Mouse (Mus musculus) forebrain, embryonic 11.5 days (tissue): ENCODE measurements at regions not wholly inside any gene's neighbourhood (a gene's known extent, or its start where the extent isn't known, plus 50 kb on each side); places are given as distances from the start of the nearest gene placed in this dataset.

Experiments used
- ATAC-seq: fragments of 200-750 bp; cut with Nextera tagmentation; replicated peaks from 2 replicates; pipeline ENCODE4 v1.8.0; 2017; ENCODE audit warnings: moderate TSS enrichment; ENCODE audit not compliant: low FRiP score
- DNase-seq: peaks from one replicate; pipeline ENCODE4 v3.0.0-alpha.2; 2017; ENCODE audit warnings: low spot score
- H3K27ac ChIP-seq: fragments of 300-500 bp; sonication (generic); 2 replicates; pipeline ENCODE4 v1.5.1; 2014; ENCODE audit warnings: low read depth, low read length
- H3K27me3 ChIP-seq: fragments of 300-500 bp; sonication (generic); 2 replicates; pipeline ENCODE4 v1.6.1; 2014; ENCODE audit warnings: mild to moderate bottlenecking, low read length, mixed read lengths; ENCODE audit not compliant: control insufficient read depth, insufficient read depth
- H3K36me3 ChIP-seq: fragments of 300-500 bp; sonication (generic); 2 replicates; pipeline ENCODE4 v1.6.1; 2014; ENCODE audit warnings: mild to moderate bottlenecking, low read length, moderate library complexity, mixed read lengths; ENCODE audit not compliant: control insufficient read depth, insufficient read depth
- H3K4me1 ChIP-seq: fragments of 300-500 bp; sonication (generic); replicated peaks from 2 replicates; pipeline ENCODE4 v1.6.1; 2014; ENCODE audit warnings: low read length, mixed read lengths; ENCODE audit not compliant: control insufficient read depth, insufficient read depth
- H3K4me2 ChIP-seq: fragments of 300-500 bp; sonication (generic); 2 replicates; pipeline ENCODE4 v1.6.1; 2014; ENCODE audit warnings: low read depth, mild to moderate bottlenecking, low read length, moderate library complexity, mixed read lengths; ENCODE audit not compliant: severe bottlenecking
- H3K4me3 ChIP-seq: fragments of 300-500 bp; sonication (generic); 2 replicates; pipeline ENCODE4 v1.5.1; 2014; ENCODE audit warnings: low read depth, low read length
- H3K9ac ChIP-seq: fragments of 300-500 bp; sonication (generic); 2 replicates; pipeline ENCODE4 v1.6.1; 2014; ENCODE audit warnings: low read length
- H3K9me3 ChIP-seq: fragments of 300-500 bp; sonication (generic); 2 replicates; pipeline ENCODE4 v1.6.1; 2016; ENCODE audit warnings: low read length, mixed read lengths; ENCODE audit not compliant: control insufficient read depth
- WGBS: fragments of 180-500 bp; shearing (Covaris S2); extraction: QIAGEN DNeasy Blood & Tissue Kit; methylation state at CpG from one replicate; pipeline ENCODE4 v1.1.7; 2014; 5-methylcytosine and 5-hydroxymethylcytosine counted together

DNA sequence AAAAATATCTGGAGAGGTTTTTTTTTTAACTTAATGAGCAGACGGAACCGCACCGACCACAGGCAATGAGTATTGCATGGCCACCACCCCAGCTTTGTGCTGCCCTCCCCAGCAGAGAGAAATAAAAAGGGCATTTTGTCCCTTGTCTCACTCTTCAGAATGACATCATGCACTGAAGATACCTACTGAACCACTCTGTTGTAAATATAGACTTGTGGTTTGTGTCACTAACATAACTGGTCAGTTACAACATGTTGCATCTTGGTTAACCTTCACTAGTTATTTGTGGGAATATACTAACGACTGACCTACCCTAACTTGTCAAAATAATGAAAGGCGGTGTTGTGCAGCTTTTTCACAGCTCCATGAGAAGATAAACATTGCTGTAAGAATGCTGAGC, 537.5 kb downstream of the Nfib start:
- Histone ChIP-seq H3K36me3 (no peaks in the 10 kb centered on the region), H3K4me1 (no peaks in the 10 kb centered on the region), H3K9ac (no peak overlapping the region), H3K9me3 (no peaks in the 10 kb centered on the region), H3K27ac (no peak overlapping the region), H3K27me3 (no peaks in the 10 kb centered on the region), H3K4me3 (no peak overlapping the region), H3K4me2 (no peak overlapping the region)
- whole genome bisulfite sequencing = 88% methylated on average over 5 of the region's 5 CpGs
- ATAC-seq (no peak), DNase-seq (no peak)

DNA sequence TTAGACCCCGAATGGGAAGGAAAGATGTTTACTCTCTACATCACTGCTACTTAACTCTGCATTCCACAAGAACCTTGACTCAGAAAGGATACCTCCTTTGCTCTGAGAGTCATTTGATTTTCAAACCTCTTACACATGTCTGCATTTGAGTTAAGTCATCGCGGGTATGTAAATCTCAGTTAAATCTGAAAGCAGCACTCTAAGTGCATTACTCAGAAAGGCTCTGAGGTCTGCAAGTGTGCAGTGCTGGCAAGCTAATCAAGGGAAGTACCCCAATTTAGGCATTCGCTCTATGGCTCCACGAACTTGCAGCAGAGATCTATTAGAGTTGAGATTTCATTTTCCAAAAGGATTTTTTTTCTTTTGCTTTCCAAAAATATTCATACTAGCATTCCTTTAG, 538.2 kb downstream of the Nfib start:
- H3K27ac ChIP-seq = no peak overlapping the region
- no peak overlapping the region for H3K9ac ChIP-seq
- H3K4me2 ChIP-seq = no peak overlapping the region
- DNase-seq = no peak
- H3K4me1 ChIP-seq = no peaks in the 10 kb centered on the region
- WGBS = 72% methylated on average over 5 of the region's 5 CpGs
- no peaks in the 10 kb centered on the region for H3K36me3 ChIP-seq
- no peak for ATAC-seq
- H3K27me3 ChIP-seq = no peaks in the 10 kb centered on the region
- H3K9me3 ChIP-seq = no peaks in the 10 kb centered on the region
- H3K4me3 ChIP-seq = no peak overlapping the region

DNA sequence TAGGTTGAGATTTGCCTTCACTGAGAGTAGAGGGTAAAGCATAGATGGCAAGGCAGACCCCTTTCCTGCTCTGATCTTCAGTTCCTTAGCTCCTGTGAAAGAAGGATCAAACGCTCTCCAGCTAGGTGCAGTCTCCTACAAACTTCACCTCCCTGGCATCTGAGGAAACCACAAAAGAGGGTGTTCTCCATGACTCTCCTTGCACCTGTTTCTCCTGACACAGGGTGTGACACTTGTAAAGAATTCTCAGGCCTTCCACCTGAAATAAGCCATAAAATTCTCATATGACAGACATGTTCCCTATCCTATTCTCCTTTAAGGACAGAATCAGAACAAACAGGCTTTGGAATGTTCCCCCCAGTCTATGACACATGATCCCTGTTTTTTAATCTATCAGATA, 538.7 kb downstream of the Nfib start:
- Histone ChIP-seq H3K27ac (no peak overlapping the region), H3K36me3 (no peaks in the 10 kb centered on the region), H3K4me3 (no peak overlapping the region), H3K4me2 (no peak overlapping the region), H3K27me3 (no peaks in the 10 kb centered on the region), H3K4me1 (no peaks in the 10 kb centered on the region), H3K9me3 (no peaks in the 10 kb centered on the region), H3K9ac (no peak overlapping the region)
- ATAC-seq = no peak
- 100% methylated on average over 1 of the region's 1 CpGs for WGBS
- DNase-seq = no peak

DNA sequence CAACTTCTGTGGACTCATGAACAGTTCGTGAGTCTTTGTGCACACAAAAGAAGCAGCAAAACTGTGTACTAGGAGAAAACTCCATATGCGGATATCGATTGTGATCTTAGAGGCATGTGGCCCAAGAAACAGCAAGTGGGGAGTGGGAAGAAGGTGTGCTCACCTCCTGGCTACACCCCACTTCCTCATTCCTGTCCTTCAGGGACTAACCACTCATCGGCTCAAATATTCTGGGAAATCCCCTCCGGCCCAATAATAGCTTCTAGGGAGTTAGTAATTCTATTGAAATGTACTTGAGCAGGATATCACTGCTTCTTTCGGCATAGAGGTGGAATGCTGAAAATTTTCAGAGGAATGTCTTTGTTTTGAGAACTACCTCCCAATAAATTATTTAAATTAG, 539.5 kb downstream of the Nfib start:
- H3K4me1 ChIP-seq = no peaks in the 10 kb centered on the region
- ATAC-seq = no peak
- H3K36me3 ChIP-seq = no peaks in the 10 kb centered on the region
- H3K4me3 ChIP-seq = no peak overlapping the region
- DNase-seq = no peak
- WGBS = 91% methylated on average over 6 of the region's 6 CpGs
- no peak overlapping the region for H3K9ac ChIP-seq
- H3K4me2 ChIP-seq = no peak overlapping the region
- H3K27me3 ChIP-seq = no peaks in the 10 kb centered on the region
- H3K9me3 ChIP-seq = no peaks in the 10 kb centered on the region
- no peak overlapping the region for H3K27ac ChIP-seq

DNA sequence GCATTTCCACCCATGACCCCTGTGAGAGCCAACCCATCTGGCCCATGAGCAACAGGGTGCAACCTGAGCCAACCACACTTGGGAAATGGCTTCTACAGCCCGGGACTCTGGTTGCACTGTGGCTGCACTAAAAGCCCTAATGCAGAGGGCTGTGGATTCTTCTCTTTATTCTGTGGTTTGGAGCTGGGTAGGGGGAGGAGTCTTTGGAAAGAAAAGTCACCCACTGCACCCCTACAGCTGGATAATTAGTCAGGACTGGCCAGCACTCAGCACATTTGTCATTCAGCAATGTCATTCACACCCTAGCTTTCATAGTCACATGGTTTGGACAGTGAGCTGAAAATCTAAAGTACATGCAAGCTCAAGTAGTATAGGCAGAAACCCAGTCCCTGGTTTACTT, 541.5 kb downstream of the Nfib start:
- ATAC-seq = no peak
- no peaks in the 10 kb centered on the region for H3K4me1 ChIP-seq
- H3K4me2 ChIP-seq = no peak overlapping the region
- no peaks in the 10 kb centered on the region for H3K9me3 ChIP-seq
- 60% methylated on average over 1 of the region's 1 CpGs for WGBS
- H3K27ac ChIP-seq = no peak overlapping the region
- H3K27me3 ChIP-seq = no peaks in the 10 kb centered on the region
- no peaks in the 10 kb centered on the region for H3K36me3 ChIP-seq
- H3K4me3 ChIP-seq = no peak overlapping the region
- DNase-seq = no peak
- no peak overlapping the region for H3K9ac ChIP-seq

DNA sequence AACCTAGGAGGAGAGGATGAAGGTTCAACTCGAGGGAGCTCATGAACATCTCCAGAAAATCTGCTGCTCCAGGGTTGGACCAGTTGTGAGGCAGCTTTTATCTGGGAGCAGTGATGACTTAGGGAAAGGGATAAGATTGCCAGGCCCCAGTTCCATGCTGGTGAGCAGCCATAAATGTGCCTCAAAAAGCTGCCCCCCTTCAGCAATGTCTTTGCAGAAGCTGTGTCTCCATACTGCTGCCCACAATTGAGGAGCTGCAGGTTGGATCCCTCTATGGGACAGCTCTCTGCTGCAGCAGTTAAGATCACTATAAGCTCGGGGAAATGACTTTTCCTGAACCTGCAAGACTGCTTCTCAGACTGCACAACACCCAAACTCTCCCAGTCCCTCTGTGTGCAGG, 543.7 kb downstream of the Nfib start:
- Histone ChIP-seq H3K4me3 (no peak overlapping the region), H3K4me2 (no peak overlapping the region), H3K9me3 (no peaks in the 10 kb centered on the region), H3K9ac (no peak overlapping the region), H3K36me3 (no peaks in the 10 kb centered on the region), H3K27ac (no peak overlapping the region), H3K27me3 (no peaks in the 10 kb centered on the region), H3K4me1 (no peaks in the 10 kb centered on the region)
- no peak for DNase-seq
- 78% methylated on average over 2 of the region's 2 CpGs for WGBS
- no peak for ATAC-seq

DNA sequence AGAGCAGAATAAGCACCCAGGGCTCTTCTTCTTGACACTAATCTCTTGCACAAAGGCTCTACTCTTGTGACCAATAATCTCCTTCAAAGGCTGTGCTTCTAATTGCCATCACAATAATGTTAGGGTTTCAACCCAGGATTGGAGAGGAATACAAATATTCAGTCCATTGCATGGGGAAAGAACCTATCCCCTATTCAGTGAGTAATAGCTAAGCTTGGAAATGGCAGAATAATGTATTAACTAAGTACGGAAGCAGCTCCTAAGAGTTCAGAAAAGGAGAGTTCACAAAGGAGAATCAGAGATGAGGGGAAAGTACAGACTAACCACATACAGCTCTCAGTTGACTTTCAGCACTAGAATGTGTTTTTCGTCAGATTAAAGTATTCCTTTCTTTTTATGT, 544.3 kb downstream of the Nfib start:
- Histone ChIP-seq H3K4me2 (no peak overlapping the region), H3K4me3 (no peak overlapping the region), H3K9ac (no peak overlapping the region), H3K27ac (no peak overlapping the region), H3K4me1 (no peaks in the 10 kb centered on the region), H3K27me3 (no peaks in the 10 kb centered on the region), H3K9me3 (no peaks in the 10 kb centered on the region), H3K36me3 (no peaks in the 10 kb centered on the region)
- ATAC-seq (no peak), DNase-seq (no peak)
- 74% methylated on average over 2 of the region's 2 CpGs for WGBS

DNA sequence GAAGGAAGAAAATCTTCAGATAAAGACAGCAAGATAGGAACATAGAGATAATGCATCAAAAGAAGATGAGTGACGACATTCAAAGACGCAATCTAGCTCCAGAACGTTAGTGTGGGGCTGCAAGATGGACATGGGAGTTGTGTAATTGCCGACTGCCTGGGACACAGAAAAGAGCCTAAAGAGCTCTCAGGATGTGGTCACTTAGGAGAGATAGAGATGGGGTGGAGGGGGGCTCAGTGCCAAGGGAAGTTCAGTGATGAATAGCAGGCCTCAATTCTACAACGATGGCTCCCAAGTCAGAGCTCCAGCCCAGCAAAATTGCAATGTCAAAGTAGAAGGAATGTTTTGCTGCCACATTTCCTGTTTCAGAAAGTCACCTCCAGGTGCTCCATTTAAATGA, 545.3 kb downstream of the Nfib start:
- Histone ChIP-seq H3K4me2 (no peak overlapping the region), H3K9ac (no peak overlapping the region), H3K9me3 (no peaks in the 10 kb centered on the region), H3K27me3 (no peaks in the 10 kb centered on the region), H3K36me3 (no peaks in the 10 kb centered on the region), H3K4me1 (0 out of 2 replicates have a peak, but pooled peaks cover 3% of the 10 kb centered on the region), H3K27ac (no peak overlapping the region), H3K4me3 (no peak overlapping the region)
- DNase-seq (no peak), ATAC-seq (no peak)
- WGBS = 82% methylated on average over 5 of the region's 5 CpGs

DNA sequence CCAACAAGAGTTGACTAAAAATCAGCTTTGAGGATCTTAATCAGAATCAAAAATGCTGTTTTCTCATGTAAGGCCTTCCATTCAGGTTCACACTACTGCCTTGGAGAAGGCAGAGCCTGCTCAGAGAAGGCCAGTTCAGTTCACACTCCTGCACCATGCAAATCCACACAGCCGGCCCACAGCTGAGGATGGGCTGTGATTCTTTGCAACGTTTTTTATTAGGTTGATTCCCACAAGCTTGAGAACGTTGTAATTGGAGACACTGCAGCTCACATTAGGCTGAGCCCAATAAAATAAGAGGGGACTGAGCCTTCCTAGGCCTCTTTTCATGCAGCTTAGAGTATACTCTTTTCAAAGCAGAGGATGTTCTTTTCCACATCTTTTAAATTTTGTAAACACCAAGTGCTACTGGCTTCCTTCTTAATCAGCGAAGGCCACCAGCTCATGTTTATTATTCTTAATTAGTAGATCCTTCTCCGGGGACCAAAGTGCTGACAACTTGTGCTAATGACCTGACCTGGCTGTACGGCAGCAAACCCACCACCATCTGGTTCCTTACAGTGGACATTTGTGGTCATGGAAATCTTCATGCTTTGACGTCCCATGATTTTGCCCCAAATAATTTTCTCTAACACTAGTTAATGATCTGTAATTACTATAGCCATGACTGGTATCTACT, 549.8 kb downstream of the Nfib start:
- Histone ChIP-seq H3K4me2 (no peak overlapping the region), H3K27ac (no peak overlapping the region), H3K4me3 (no peak overlapping the region), H3K4me1 (0 out of 2 replicates have a peak, but pooled peaks cover 3% of the 10 kb centered on the region), H3K9me3 (no peaks in the 10 kb centered on the region), H3K9ac (no peak overlapping the region), H3K27me3 (no peaks in the 10 kb centered on the region), H3K36me3 (no peaks in the 10 kb centered on the region)
- ATAC-seq (no peak), DNase-seq (no peak)
- WGBS = 48% methylated on average over 7 of the region's 7 CpGs
